Mouse (Mus musculus) splenic B cell, adult 2 months (primary cell): ENCODE data around the gene Slc51a.
A peak's percentile ranks its signal among the peaks of the same experiment; 100 is the strongest.
"Not testable (repeated sequence)": the region's sequence is repeated elsewhere in the genome, so short reads cannot be mapped to it uniquely, and the experiment has no call there.

Experiments
- DNase-seq: peaks from one replicate; pipeline ENCODE4 v3.0.0-alpha.2; 2011; ENCODE audit warnings: low read depth, low spot score
- H3K27me3 ChIP-seq: 2 replicates; pipeline ENCODE4 v1.6.1; 2012; ENCODE audit warnings: mild to moderate bottlenecking, low read length, moderate library complexity, mixed read lengths; ENCODE audit not compliant: control insufficient read depth, poor library complexity, insufficient read depth, severe bottlenecking
- H3K36me3 ChIP-seq: 2 replicates; pipeline ENCODE4 v1.6.1; 2012; ENCODE audit warnings: mild to moderate bottlenecking, low read length, moderate library complexity, mixed read lengths; ENCODE audit not compliant: control insufficient read depth, poor library complexity, insufficient read depth, severe bottlenecking

Slc51a gene

GRCm38 (mm10) chr16:32499430-32500037, 11.9 kb upstream of the Slc51a start:
- DNase-seq, result peak; percentile 82
- H3K36me3 ChIP-seq, result no peaks in the 10 kb centered on the region
- H3K27me3 ChIP-seq, result no peaks in the 10 kb centered on the region

- DNase-seq, result no peak
- H3K27me3 ChIP-seq, result no peaks in the 10 kb centered on the region
- no peaks in the 10 kb centered on the region for H3K36me3 ChIP-seq
These were observed 11.3 kb upstream of the Slc51a start for GRCm38 (mm10) chr16:32498996-32499395.

DNA sequence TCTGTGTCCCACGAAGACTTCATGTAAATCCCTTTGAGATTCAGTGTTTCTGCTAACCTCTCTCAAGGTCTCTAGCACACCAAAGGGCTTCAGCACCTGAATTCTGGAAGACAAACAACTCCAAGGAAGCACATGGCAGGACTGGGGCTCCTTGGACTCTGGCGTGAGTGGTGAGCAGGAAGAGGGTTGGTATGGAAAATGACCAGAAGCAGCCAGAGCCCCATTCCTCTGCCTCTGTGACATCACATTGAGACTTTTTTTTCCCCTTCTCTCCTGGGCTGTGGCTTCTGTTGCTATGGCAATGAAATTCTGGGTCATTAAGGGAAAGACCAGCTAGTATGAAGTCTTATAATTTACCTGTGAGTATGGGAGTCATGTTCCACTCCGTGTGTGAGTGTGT, 8.3 kb upstream of the Slc51a start, which contains the start of gene Zdhhc19:
Gene Zdhhc19, plus strand, starts transcription at position 301 of the 400 bp plus-strand sequence.
- no peaks in the 10 kb centered on the region for H3K27me3 ChIP-seq
- no peak for DNase-seq
- H3K36me3 ChIP-seq, result no peaks in the 10 kb centered on the region

DNA sequence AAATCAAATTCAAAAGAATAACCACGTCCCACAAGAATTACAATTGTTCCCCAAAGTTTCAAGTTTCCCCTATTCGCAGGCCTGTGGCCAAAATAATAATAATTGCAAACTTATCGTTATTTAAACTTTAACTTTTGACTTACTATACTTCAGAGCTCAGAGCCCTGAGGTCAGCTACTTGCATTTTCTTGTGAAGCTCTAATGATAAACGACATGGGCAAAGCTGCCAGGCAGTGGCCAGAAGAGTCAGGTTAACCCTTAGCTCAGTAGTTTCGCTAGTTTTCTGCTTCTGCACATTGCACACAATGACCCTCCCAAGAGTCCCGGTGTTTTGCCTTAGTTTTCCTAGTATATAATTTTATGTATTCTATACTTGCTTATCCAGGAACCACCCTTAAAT, 6.7 kb upstream of the Slc51a start:
- DNase-seq, H3K27me3 ChIP-seq: not testable (repeated sequence)

DNA sequence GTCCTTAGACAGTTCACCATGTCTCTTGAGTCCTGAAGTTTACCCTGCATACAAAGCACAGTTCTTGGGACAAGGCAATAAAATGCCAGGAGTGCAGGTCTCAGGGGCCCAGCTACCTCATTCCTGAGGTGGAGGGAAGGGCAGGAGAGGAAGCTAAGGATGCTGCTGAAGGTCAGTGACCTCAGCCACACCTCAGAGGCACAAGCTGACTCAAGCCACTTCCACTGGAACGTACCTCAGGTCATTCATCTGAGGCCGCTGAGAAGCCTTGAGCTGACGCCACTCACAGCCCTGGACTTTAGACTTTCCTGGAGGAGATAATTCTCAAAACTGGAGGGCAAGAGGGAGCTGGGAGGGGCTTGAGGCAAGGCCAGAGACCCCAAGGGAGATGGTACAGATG, 1.3 kb upstream of the Slc51a start:
- Histone ChIP-seq H3K27me3 (no peaks in the 10 kb centered on the region), H3K36me3 (no peaks in the 10 kb centered on the region)

More for the DNA sequence above, 6.7 kb upstream of the Slc51a start:
- not testable (repeated sequence) for H3K36me3 ChIP-seq

GRCm38 (mm10) chr16:32486046-32486445, 1.6 kb downstream of the Slc51a start:
- H3K27me3 ChIP-seq, result no peaks in the 10 kb centered on the region
- DNase-seq, result no peak

More for the DNA sequence above, 1.3 kb upstream of the Slc51a start:
- DNase-seq, result no peak

DNA sequence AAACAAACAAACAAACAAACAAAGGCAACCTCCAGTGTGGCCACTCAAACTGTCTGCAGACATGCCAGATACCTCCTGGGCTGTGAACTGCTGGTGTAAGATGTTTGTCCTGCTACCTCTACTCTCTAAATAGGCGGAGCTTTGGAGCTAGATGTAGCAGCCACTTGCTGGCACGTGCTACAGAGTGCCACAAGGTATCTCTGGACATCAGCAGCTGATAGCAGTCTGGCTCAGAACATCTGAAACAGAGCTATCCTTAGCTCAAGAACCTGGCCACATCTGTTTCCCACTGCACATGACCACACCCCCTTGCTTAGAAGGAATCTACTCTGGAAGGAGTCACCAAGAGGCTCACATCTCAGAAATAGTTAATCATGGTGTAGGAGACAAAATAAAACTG, 2.5 kb downstream of the Slc51a start:
- H3K36me3 ChIP-seq, result no peaks in the 10 kb centered on the region
- DNase-seq, result no peak
- no peaks in the 10 kb centered on the region for H3K27me3 ChIP-seq

More at GRCm38 (mm10) chr16:32486046-32486445, 1.6 kb downstream of the Slc51a start:
- H3K36me3 ChIP-seq, result no peaks in the 10 kb centered on the region

DNA sequence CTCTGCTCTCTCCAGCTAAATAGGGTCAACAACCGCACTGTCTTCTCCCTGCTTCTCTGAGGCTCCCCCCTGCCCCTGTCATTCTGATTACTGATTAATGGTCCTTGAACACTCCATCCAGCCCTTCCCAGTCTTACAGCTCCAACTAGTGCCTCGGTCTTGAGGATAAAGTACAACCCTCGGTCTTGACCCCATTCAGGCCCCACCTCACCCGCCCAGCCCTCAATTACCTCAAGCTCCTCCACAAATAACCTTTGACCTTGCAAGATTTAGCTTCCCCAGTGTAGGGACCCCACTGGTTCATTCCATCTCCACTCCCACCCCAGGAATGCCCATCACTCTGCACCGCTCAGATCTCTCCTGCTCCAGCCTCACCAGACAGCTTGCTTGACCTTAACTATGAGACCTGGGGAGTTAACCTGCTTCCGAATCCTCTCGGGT, 3.2 kb downstream of the Slc51a start:
- DNase-seq, result no peak
- no peaks in the 10 kb centered on the region for H3K36me3 ChIP-seq
- H3K27me3 ChIP-seq, result no peaks in the 10 kb centered on the region

GRCm38 (mm10) chr16:32479415-32479814, 8.3 kb downstream of the Slc51a start:
- DNase-seq, result no peak
- Histone ChIP-seq H3K27me3 (no peaks in the 10 kb centered on the region), H3K36me3 (no peaks in the 10 kb centered on the region)

GRCm38 (mm10) chr16:32477315-32477714, 10.4 kb downstream of the Slc51a start:
- Histone ChIP-seq H3K27me3 (no peaks in the 10 kb centered on the region), H3K36me3 (no peaks in the 10 kb centered on the region)
- no peak for DNase-seq

- Histone ChIP-seq H3K36me3 (peaks cover 7% of the 10 kb centered on the region; the same call in 1 of the 2 replicates), H3K27me3 (no peaks in the 10 kb centered on the region)
- no peak for DNase-seq
These were observed 15.2 kb downstream of the Slc51a start for GRCm38 (mm10) chr16:32472276-32473015.

DNA sequence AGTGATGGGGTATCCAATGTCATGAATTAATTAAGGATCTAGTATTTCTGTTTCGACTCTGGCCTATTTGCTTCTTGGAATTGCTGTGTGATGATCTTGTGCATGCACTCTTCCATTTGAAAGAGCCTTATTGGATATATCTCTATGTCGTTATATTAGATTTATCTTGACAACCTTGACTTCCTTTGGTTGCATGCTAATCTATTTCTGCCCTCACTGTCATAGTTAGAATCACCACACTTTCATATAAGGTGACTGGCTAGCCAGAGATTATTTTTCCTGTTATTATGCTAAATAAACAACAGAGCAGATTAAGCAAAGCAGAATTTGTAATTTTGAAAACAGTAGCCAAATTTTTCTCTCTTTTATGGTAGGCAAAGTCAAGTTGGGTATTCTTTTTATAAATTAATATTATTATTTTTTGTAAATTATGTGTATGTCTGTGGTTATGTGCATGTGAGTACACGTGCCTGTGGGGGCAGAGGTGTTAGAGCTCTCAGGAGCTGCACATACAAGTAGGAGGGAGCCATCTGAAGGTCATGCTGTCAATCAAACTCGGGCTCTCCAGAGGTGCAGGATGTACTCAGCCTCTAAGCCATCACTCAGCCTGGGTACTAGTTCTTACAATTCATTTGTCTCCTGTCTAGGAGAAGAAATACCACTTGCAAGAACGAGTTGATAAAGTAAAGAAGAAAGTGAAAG, 18.1 kb downstream of the Slc51a start:
- Histone ChIP-seq H3K36me3 (peaks cover 7% of the 10 kb centered on the region; the same call in 1 of the 2 replicates), H3K27me3 (no peaks in the 10 kb centered on the region)
- DNase-seq, result no peak

GRCm38 (mm10) chr16:32468488-32468887, 19.2 kb downstream of the Slc51a start:
- Histone ChIP-seq H3K36me3 (peaks cover 7% of the 10 kb centered on the region; the same call in 1 of the 2 replicates), H3K27me3 (no peaks in the 10 kb centered on the region)
- no peak for DNase-seq

- H3K36me3 ChIP-seq, result peaks cover 7% of the 10 kb centered on the region
- DNase-seq, result no peak
- H3K27me3 ChIP-seq, result no peaks in the 10 kb centered on the region
These were observed 22.8 kb downstream of the Slc51a start for GRCm38 (mm10) chr16:32464908-32465307.

DNA sequence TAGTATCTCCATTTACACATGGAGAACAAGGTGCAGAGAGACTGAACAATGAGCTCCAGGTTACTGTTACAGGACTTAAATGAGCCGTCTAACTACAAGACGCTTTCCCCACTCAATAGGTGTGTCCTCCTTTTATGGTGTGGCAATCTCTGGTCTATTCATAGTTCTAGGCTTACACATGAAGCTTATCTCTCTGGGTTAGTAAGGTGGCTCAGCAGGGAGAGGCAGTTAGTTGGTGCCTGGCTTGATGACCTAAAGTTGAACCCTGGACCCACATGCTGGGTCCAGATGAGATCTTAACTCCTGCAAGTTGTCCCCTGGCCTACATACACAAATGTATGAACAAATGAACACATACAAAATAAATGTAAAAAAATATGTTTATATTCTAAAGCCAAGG, 24.3 kb downstream of the Slc51a start:
- no peaks in the 10 kb centered on the region for H3K27me3 ChIP-seq
- DNase-seq, result no peak
- H3K36me3 ChIP-seq, result peaks cover 6% of the 10 kb centered on the region; the same call in 1 of the 2 replicates
